Mouse (Mus musculus) liver, postnatal 0 days (tissue): ENCODE data around the gene Gm20388.

ENCODE experiments used
- CTCF ChIP-seq: sonication (generic); IDR thresholded peaks from 2 replicates; pipeline ENCODE4 v1.5.1; 2016; ENCODE audit warnings: antibody characterized with exemption, low read depth
- EP300 ChIP-seq: IDR thresholded peaks from 2 replicates; pipeline ENCODE4 v1.6.1; 2016; ENCODE audit warnings: antibody characterized with exemption, low read depth, mild to moderate bottlenecking

- TF ChIP-seq CTCF (no peak), EP300 (no peak; the same call in 1 of the 2 replicates)
Observed at GRCm38 (mm10) chr8:120264944-120265453, 354.4 kb downstream of the Gm20388 start.
